Mouse (Mus musculus) layer of hippocampus, adult 8-10 months (tissue): ENCODE measurements around the gene Lamtor1. TPM values are rescaled to one million over a fixed set of nuclear protein-coding genes. Genes with fewer than 3 reads are reported as not detected.
"Not testable (repeated sequence)": the region's sequence is repeated elsewhere in the genome, so short reads cannot be mapped to it uniquely, and the experiment has no call there.

Experiments used
- DNase-seq, 2 experiments: peaks; one replicate each; pipeline ENCODE4 v3.0.0; 2022; ENCODE audit warnings: low spot score in 2 of 2
- total RNA-seq, 4 experiments: library from RNA; stranded (reverse); gene quantifications; 2 replicates each; pipeline ENCODE4 v1.2.4; 2022

Lamtor1 gene
- total RNA-seq, 4 experiments from 2014 or later, result 77.5 to 94.3 (median 89.8) TPM

GRCm38 (mm10) chr7:101900331-101901097 is 5.2 kb upstream of the Lamtor1 start:
- DNase-seq, result no peak

GRCm38 (mm10) chr7:101901969-101902368 is 3.7 kb upstream of the Lamtor1 start:
- DNase-seq, result no peak

- DNase-seq, result no peak
Measured at GRCm38 (mm10) chr7:101902846-101903245, 2.9 kb upstream of the Lamtor1 start.

- DNase-seq, result no peak
Measured at GRCm38 (mm10) chr7:101906287-101906681, 580 bp downstream of the Lamtor1 start, which contains the start of gene Tomt. Gene Tomt, minus strand, starts transcription at chr7:101906359.

GRCm38 (mm10) chr7:101906696-101907095 is 992 bp downstream of the Lamtor1 start:
- no peak for DNase-seq

- DNase-seq, result no peak
Measured at GRCm38 (mm10) chr7:101908367-101908766, 2.7 kb downstream of the Lamtor1 start.

GRCm38 (mm10) chr7:101910138-101910537 is 4.4 kb downstream of the Lamtor1 start:
- DNase-seq, result no peak

GRCm38 (mm10) chr7:101911982-101912381 is 6.3 kb downstream of the Lamtor1 start:
- no peak for DNase-seq

- DNase-seq, result peak in 1 of 2 experiments; percentile 57
Measured at GRCm38 (mm10) chr7:101918071-101918470, 12.4 kb downstream of the Lamtor1 start.

- DNase-seq, result not testable (repeated sequence)
Measured at GRCm38 (mm10) chr7:101925892-101926291, 20.2 kb downstream of the Lamtor1 start.

GRCm38 (mm10) chr7:101928093-101928492 is 22.4 kb downstream of the Lamtor1 start:
- no peak for DNase-seq

- DNase-seq, result no peak
Measured at GRCm38 (mm10) chr7:101932551-101932950, 26.8 kb downstream of the Lamtor1 start.

GRCm38 (mm10) chr7:101933300-101933699 is 27.6 kb downstream of the Lamtor1 start:
- no peak for DNase-seq

- DNase-seq, result peak; percentile 97
Measured at GRCm38 (mm10) chr7:101933751-101934240, 28.1 kb downstream of the Lamtor1 start, which contains the start of the genes Lrrc51 and Numa1. Gene Lrrc51, minus strand, starts transcription at chr7:101933895. Gene Numa1, plus strand, starts transcription at chr7:101934111.

GRCm38 (mm10) chr7:101935957-101936356 is 30.3 kb downstream of the Lamtor1 start:
- no peak for DNase-seq

GRCm38 (mm10) chr7:101936996-101937395 is 31.3 kb downstream of the Lamtor1 start:
- no peak for DNase-seq

GRCm38 (mm10) chr7:101937569-101937968 is 31.9 kb downstream of the Lamtor1 start:
- DNase-seq, result peak; percentile 39 to 56

- no peak for DNase-seq
Measured at GRCm38 (mm10) chr7:101938348-101938747, 32.6 kb downstream of the Lamtor1 start.

GRCm38 (mm10) chr7:101939758-101940157 is 34.1 kb downstream of the Lamtor1 start:
- no peak for DNase-seq

- not testable (repeated sequence) for DNase-seq
Measured at GRCm38 (mm10) chr7:101949008-101949407, 43.3 kb downstream of the Lamtor1 start.

GRCm38 (mm10) chr7:101951648-101952047 is 45.9 kb downstream of the Lamtor1 start:
- DNase-seq, result no peak

GRCm38 (mm10) chr7:101952098-101952497 is 46.4 kb downstream of the Lamtor1 start:
- DNase-seq, result no peak

GRCm38 (mm10) chr7:101954163-101954562 is 48.5 kb downstream of the Lamtor1 start:
- DNase-seq, result no peak
